Comparison of ENCODE assay signal across 23 mouse cellular contexts in genomic region chr7:75049751-75050150, GRCm38 (mm10).
DNase-seq lines count a peak whose midpoint lies in the region; ATAC-seq and TF ChIP-seq lines count a peak whose summit lies in the region.
"Had no signal": no experiment of that assay in that cellular context is flagged by ENCODE, and none has a peak within 500 bp of the region (broad histone marks: within the 10 kb centered on the region; RNA-seq: fewer than 3 reads in every experiment).

No protein-coding gene starts in this region.

- no peaks in the 10 kb centered on the region for H3K36me3 ChIP-seq in kidney, embryonic 15.5 days
- H3K36me3 ChIP-seq in kidney, adult 2 months (ENCODE audit: control insufficient read depth, insufficient read depth, low read length), result no peaks in the 10 kb centered on the region
- no peaks in the 10 kb centered on the region for H3K36me3 ChIP-seq in lung, embryonic 14.5 days (ENCODE audit: insufficient read depth)
- H3K36me3 ChIP-seq: embryonic facial prominence, embryonic 10.5 days; forebrain, embryonic 15.5 days; G1E; limb, embryonic 12.5 days; midbrain, embryonic 12.5 days had no signal

- WGBS in kidney, embryonic 15.5 days, result 51% methylated on average over 5 of the region's 5 CpGs
- WGBS in kidney, adult 2 months, result 62% methylated on average over 5 of the region's 5 CpGs
- 42% methylated on average over 5 of the region's 5 CpGs for WGBS in lung, embryonic 14.5 days
- 62% methylated on average over 5 of the region's 5 CpGs for WGBS in lung, adult 2 months
- WGBS in cerebellum, adult 2 months, result 96% methylated on average over 5 of the region's 5 CpGs

- H3K27me3 ChIP-seq in kidney, embryonic 15.5 days, result no peaks in the 10 kb centered on the region
- no peaks in the 10 kb centered on the region for H3K27me3 ChIP-seq in kidney, adult 2 months (replicated peaks; ENCODE audit: control insufficient read depth, insufficient read depth, low read length)
- no peaks in the 10 kb centered on the region for H3K27me3 ChIP-seq in lung, embryonic 14.5 days (ENCODE audit: insufficient read depth, low read length)
- H3K27me3 ChIP-seq in cerebellum, adult 2 months (ENCODE audit: control insufficient read depth, insufficient read depth, low read length), result no peaks in the 10 kb centered on the region
- H3K27me3 ChIP-seq: forebrain, embryonic 15.5 days; limb, embryonic 12.5 days; midbrain, embryonic 12.5 days; Patski had no signal

- H3K27ac ChIP-seq in kidney, embryonic 15.5 days, result no peak overlapping the region
- no peak overlapping the region for H3K27ac ChIP-seq in kidney, adult 2 months (ENCODE audit: insufficient read depth, low read depth, low read length)
- H3K27ac ChIP-seq in lung, embryonic 14.5 days (ENCODE audit: low read depth), result no peak overlapping the region
- no peak overlapping the region for H3K27ac ChIP-seq in cerebellum, adult 2 months (ENCODE audit: insufficient read depth, low read length)
- H3K27ac ChIP-seq: embryonic facial prominence, embryonic 10.5 days; forebrain, embryonic 15.5 days; hindbrain, postnatal 0 days; limb, embryonic 12.5 days; midbrain, embryonic 12.5 days had no signal

- intact Hi-C loops in heart, postnatal 10 days (cut with DNase I), result no loop called here

- peaks cover 3% of the 10 kb centered on the region; the same call in 1 of the 2 replicates for H3K4me1 ChIP-seq in kidney, embryonic 15.5 days
- no peaks in the 10 kb centered on the region for H3K4me1 ChIP-seq in kidney, adult 2 months (ENCODE audit: control insufficient read depth, insufficient read depth, low read length)
- H3K4me1 ChIP-seq in lung, embryonic 14.5 days (ENCODE audit: insufficient read depth), result no peaks in the 10 kb centered on the region
- H3K4me1 ChIP-seq in lung, adult 2 months (ENCODE audit: control insufficient read depth, insufficient read depth, low read length), result no peaks in the 10 kb centered on the region; the same call in 1 of the 2 replicates
- no peaks in the 10 kb centered on the region for H3K4me1 ChIP-seq in cerebellum, adult 2 months (ENCODE audit: control insufficient read depth, insufficient read depth, low read length)
- H3K4me1 ChIP-seq: embryonic facial prominence, embryonic 10.5 days; forebrain, embryonic 15.5 days; limb, embryonic 12.5 days; midbrain, embryonic 12.5 days had no signal

- no peak for TF ChIP-seq POLR2A in kidney, adult 2 months (IDR thresholded peaks at IDR 0.05; ENCODE audit: low read depth, low read length)
- no peak for TF ChIP-seq POLR2A in lung, adult 2 months (IDR thresholded peaks at IDR 0.05; ENCODE audit: borderline replicate concordance, extremely low read depth, low read depth, low read length)
- no peak for TF ChIP-seq POLR2A in cerebellum, adult 2 months (IDR thresholded peaks at IDR 0.05; ENCODE audit: borderline replicate concordance, insufficient read depth, low read length)

- no peaks in the 10 kb centered on the region for H3K9me3 ChIP-seq in kidney, embryonic 15.5 days (replicated peaks)
- no peaks in the 10 kb centered on the region for H3K9me3 ChIP-seq in lung, embryonic 14.5 days (ENCODE audit: low read depth, low read length)
- H3K9me3 ChIP-seq: embryonic facial prominence, embryonic 10.5 days; forebrain, embryonic 15.5 days; G1E; limb, embryonic 12.5 days; midbrain, embryonic 12.5 days had no signal

- no peak for TF ChIP-seq CTCF in kidney, adult 2 months (conservative IDR thresholded peaks at IDR 0.05; ENCODE audit: insufficient read depth, insufficient read length, low read depth, low read length)
- TF ChIP-seq CTCF in lung, embryonic 14.5 days (IDR thresholded peaks at IDR 0.05; ENCODE audit: low read depth), result no peak
- no peak for TF ChIP-seq CTCF in lung, adult 2 months (IDR thresholded peaks at IDR 0.05; ENCODE audit: insufficient read depth, low read length)
- no peak for TF ChIP-seq CTCF in cerebellum, adult 2 months (IDR thresholded peaks at IDR 0.05; ENCODE audit: borderline replicate concordance, insufficient read depth, low read depth, low read length)

- no peak overlapping the region for H3K4me2 ChIP-seq in kidney, embryonic 15.5 days
- H3K4me2 ChIP-seq in lung, embryonic 14.5 days, result no peak overlapping the region
- H3K4me2 ChIP-seq: forebrain, embryonic 15.5 days; limb, embryonic 12.5 days; liver, embryonic 11.5 days; midbrain, embryonic 12.5 days had no signal

- peak; percentile 60; the same call in 1 of the 2 replicates for ATAC-seq in kidney, embryonic 15.5 days (replicated peaks; ENCODE audit: low FRiP score)
- peak; percentile 17; the same call in 1 of the 2 replicates for ATAC-seq in lung, embryonic 14.5 days (ENCODE audit: insufficient read depth)
- ATAC-seq: forebrain, embryonic 15.5 days; hindbrain, postnatal 0 days; intestine, postnatal 0 days; liver, postnatal 0 days; Patski had no signal

- no peak overlapping the region for H3K9ac ChIP-seq in kidney, embryonic 15.5 days
- no peak overlapping the region for H3K9ac ChIP-seq in lung, embryonic 14.5 days
- H3K9ac ChIP-seq: forebrain, embryonic 15.5 days; limb, embryonic 12.5 days; liver, postnatal 0 days; midbrain, embryonic 12.5 days had no signal

- H3K4me3 ChIP-seq in kidney, embryonic 15.5 days (replicated peaks), result no peak overlapping the region
- H3K4me3 ChIP-seq in kidney, adult 2 months (ENCODE audit: insufficient read depth, low read depth, low read length), result no peak overlapping the region
- H3K4me3 ChIP-seq in lung, embryonic 14.5 days (ENCODE audit: low read depth, low read length), result no peak overlapping the region
- H3K4me3 ChIP-seq in lung, adult 2 months (replicated peaks; ENCODE audit: extremely low read depth, low read depth, low read length), result no peak overlapping the region
- H3K4me3 ChIP-seq in cerebellum, adult 2 months (replicated peaks; ENCODE audit: insufficient read depth, low read depth, low read length), result no peak overlapping the region
- H3K4me3 ChIP-seq: embryonic facial prominence, embryonic 10.5 days; forebrain, embryonic 15.5 days; limb, embryonic 12.5 days; midbrain, embryonic 12.5 days had no signal

- no peak for DNase-seq in kidney, adult 2 months
- peak; percentile 71 for DNase-seq in lung, embryonic 14.5 days
- no peak for DNase-seq in lung, adult 2 months
- DNase-seq in heart, postnatal 10 days, result peak; percentile 27 to 28
- peak; percentile 21 for DNase-seq in lung, postnatal 36 days
- DNase-seq in cerebellum, adult 2 months, result no peak
- DNase-seq: adrenal gland, adult 2 months; B cell, adult 2 months; cerebellum, adult 11 months; cerebellum, postnatal 10 days; liver, postnatal 0 days; right cerebral cortex, postnatal 25 days; spleen, adult 18-20 months had no signal

Comparison
In these comparisons a context has a peak if more than half of its experiments do, and no peak if none do; other contexts are left out.
1. DNase-seq: peak in lung, embryonic 14.5 days (single experiment), heart, postnatal 10 days (2 of 2) and lung, postnatal 36 days (single experiment); none in kidney, adult 2 months (single experiment), lung, adult 2 months (single experiment) and cerebellum, adult 2 months (0 of 2).